Mouse (Mus musculus) E14TG2a.4 (cell line): ENCODE measurements at regions not wholly inside any gene's neighbourhood (a gene's known extent, or its start where the extent isn't known, plus 50 kb on each side); places are given as distances from the start of the nearest gene placed in this dataset.

Source experiments
- CTCF ChIP-seq: conservative IDR thresholded peaks from 2 replicates; pipeline ENCODE4 v1.5.1; 2014; ENCODE audit warnings: low read length
- NANOG ChIP-seq: IDR thresholded peaks from 2 replicates; pipeline ENCODE4 v1.6.1; 2014; ENCODE audit warnings: borderline replicate concordance, low read length, mixed read lengths

DNA sequence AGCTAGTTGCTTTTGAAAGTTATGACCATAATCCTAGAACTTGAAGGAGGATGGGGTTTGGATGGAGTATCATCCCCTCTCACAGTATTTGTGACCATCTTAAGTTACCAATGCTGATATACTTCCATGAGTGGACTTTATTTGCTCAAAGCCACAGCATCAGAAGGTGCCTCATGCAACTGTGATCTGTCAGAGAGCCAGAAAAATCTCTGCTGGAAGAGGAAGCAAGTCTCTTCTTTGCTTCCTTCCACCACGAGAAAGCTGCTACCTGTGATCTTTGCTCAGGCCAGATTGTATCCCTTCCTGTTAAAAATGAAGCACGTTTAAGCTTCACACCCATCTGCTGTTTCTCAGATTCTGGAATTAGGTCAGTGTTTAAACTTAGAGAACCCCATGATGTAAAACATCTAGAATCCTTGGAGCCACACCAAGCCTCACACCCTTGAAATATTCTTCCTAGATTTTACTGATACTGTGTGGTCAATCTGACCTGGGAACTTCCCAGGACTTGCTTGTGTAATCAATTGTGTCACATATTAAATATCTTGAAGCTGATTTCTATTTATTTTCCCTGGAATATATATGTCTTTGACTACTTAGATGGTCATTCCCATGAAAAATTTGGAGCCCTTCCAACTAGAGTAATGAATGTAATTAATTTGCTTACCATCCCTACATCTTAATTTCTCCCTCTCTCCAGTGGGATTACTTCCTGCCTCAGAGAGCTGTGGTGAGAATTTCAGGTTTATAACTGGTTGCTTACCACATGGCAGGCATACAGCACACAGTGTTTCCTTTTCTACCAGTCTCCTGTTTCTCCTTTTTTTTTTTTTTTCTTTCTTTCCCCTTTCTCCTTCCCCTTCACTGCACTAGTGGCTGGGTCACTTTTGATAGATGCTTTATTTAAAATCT is 56.5 kb upstream of the Tmem229a start:
- TF ChIP-seq CTCF (no peak), NANOG (no peak)
